Mouse (Mus musculus) layer of hippocampus, adult 9-11 months (tissue): ENCODE results near the gene Tex264.
"Not testable (repeated sequence)": the region's sequence is repeated elsewhere in the genome, so short reads cannot be mapped to it uniquely, and the experiment has no call there.

Source experiments
- DNase-seq: peaks from one replicate; pipeline ENCODE4 v3.0.0; 2022

The Tex264 gene

GRCm38 (mm10) chr9:106659935-106660334 is 25.8 kb downstream of the Tex264 start:
- DNase-seq = no peak

- DNase-seq = no peak
Observed at GRCm38 (mm10) chr9:106659441-106659840, 26.3 kb downstream of the Tex264 start.

GRCm38 (mm10) chr9:106657592-106657991 is 28.1 kb downstream of the Tex264 start:
- DNase-seq = no peak

- DNase-seq = no peak
Observed at GRCm38 (mm10) chr9:106656820-106657219, 28.9 kb downstream of the Tex264 start.

- DNase-seq = no peak
Observed at GRCm38 (mm10) chr9:106655884-106656720, 29.6 kb downstream of the Tex264 start, which contains the start of gene Grm2. Gene Grm2, minus strand, starts transcription at chr9:106656082.

GRCm38 (mm10) chr9:106652720-106653119 is 33.0 kb downstream of the Tex264 start:
- DNase-seq = no peak

- DNase-seq = no peak
Observed at GRCm38 (mm10) chr9:106647226-106647625, 38.5 kb downstream of the Tex264 start.

GRCm38 (mm10) chr9:106645684-106646271 is 39.9 kb downstream of the Tex264 start:
- peak; percentile 60 for DNase-seq

- DNase-seq = no peak
Observed at GRCm38 (mm10) chr9:106643787-106644186, 41.9 kb downstream of the Tex264 start.

GRCm38 (mm10) chr9:106643128-106643527 is 42.6 kb downstream of the Tex264 start:
- peak; percentile 80 for DNase-seq

GRCm38 (mm10) chr9:106641346-106641745 is 44.4 kb downstream of the Tex264 start:
- DNase-seq = no peak

- no peak for DNase-seq
Observed at GRCm38 (mm10) chr9:106638154-106638553, 47.6 kb downstream of the Tex264 start.

- DNase-seq = no peak
Observed at GRCm38 (mm10) chr9:106632185-106632584, 53.5 kb downstream of the Tex264 start.

- DNase-seq = not testable (repeated sequence)
Observed at GRCm38 (mm10) chr9:106627796-106628195, 57.9 kb downstream of the Tex264 start.

- no peak for DNase-seq
Observed at GRCm38 (mm10) chr9:106626282-106626681, 59.4 kb downstream of the Tex264 start, which contains the start of gene Iqcf6. Gene Iqcf6, plus strand, starts transcription at chr9:106626582.

GRCm38 (mm10) chr9:106617496-106617895 is 68.2 kb downstream of the Tex264 start:
- peak; percentile 93 for DNase-seq

GRCm38 (mm10) chr9:106616306-106616705 is 69.4 kb downstream of the Tex264 start:
- DNase-seq = no peak

- DNase-seq = no peak
Observed at GRCm38 (mm10) chr9:106614616-106615015, 71.1 kb downstream of the Tex264 start.

GRCm38 (mm10) chr9:106613951-106614350 is 71.8 kb downstream of the Tex264 start:
- DNase-seq = no peak

GRCm38 (mm10) chr9:106610727-106611126 is 75.0 kb downstream of the Tex264 start:
- DNase-seq = no peak
